Mouse (Mus musculus) common myeloid progenitor, adult 5-6 weeks (primary cell): ENCODE measurements around the gene Tgm5. TPM values are rescaled to one million over a fixed set of nuclear protein-coding genes. Genes with fewer than 3 reads are reported as not detected.
"Not testable (repeated sequence)": the region's sequence is repeated elsewhere in the genome, so short reads cannot be mapped to it uniquely, and the experiment has no call there.

ENCODE experiments used
- ATAC-seq: replicated peaks from 2 replicates; pipeline ENCODE4 v1.8.0; 2016; ENCODE audit warnings: low read depth, mild to moderate bottlenecking, moderate TSS enrichment, inconsistent platforms; ENCODE audit not compliant: poor library complexity, severe bottlenecking
- total RNA-seq: library from RNA; stranded (forward); fragments of 200-1000, 187-1606 nt; gene quantifications from 2 replicates; pipeline ENCODE4 v1.2.3, GENCODE M21; 2017

The Tgm5 gene
- total RNA-seq, 1 experiment from 2014 or later: not detected

DNA sequence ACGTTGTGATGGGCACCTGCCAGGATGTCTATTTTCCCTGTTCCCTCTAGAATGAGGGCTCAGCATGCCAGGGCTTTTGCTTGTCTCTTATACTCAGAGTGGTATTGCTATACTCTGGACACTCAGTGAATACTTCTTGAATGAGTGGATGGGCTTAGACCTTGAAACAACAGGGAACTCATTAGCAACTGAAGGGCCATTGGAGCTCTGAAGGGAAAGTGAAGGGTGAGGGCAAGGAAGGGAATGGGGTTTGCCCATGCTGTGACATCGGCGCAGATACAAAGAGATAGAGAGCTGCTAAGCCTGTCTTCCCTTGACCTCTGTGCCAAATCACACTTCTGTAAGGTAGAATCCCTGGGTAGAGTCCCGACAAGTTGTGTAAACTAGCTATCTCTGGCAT lies 40.0 kb downstream of the Tgm5 start:
- ATAC-seq: no peak

DNA sequence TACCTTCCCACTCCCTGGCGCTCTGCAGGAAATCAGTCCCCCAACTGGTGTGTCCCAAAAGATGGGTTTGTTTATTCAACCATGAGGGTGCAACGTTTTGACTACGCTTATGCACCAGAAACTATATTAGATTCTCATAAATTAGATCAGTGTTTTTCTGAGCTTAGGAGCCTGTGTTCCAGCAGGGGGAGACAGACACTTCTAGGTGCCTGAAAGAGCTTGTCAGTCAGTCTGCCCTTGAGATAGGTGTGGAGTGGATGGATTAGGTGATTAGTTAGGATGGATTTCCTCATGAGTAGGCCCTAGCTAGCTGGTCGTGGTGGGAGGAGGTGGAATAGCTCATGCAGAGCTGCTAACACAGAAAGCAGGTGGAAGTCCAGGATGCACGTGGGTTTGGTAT lies 44.5 kb downstream of the Tgm5 start:
- peak; percentile 61; the same call in 1 of the 2 replicates for ATAC-seq

DNA sequence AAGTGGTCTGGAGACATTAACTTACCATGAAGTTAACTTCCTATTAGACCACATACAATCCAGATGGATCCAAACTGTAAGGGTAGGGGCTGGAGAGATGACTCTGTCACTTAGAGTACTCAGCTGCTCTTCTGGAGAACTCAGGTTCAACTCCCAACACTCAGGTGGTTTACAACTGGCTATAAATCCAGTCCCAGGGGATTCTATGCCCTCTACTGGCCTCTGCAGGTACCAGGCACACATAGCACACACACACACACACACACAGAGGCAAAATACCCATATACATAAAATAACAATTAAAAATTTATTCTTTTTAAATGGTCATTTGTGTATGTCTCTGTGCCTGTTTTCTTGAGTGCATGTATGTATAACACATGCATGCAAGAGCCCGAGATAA lies 46.3 kb downstream of the Tgm5 start:
- ATAC-seq: no peak

DNA sequence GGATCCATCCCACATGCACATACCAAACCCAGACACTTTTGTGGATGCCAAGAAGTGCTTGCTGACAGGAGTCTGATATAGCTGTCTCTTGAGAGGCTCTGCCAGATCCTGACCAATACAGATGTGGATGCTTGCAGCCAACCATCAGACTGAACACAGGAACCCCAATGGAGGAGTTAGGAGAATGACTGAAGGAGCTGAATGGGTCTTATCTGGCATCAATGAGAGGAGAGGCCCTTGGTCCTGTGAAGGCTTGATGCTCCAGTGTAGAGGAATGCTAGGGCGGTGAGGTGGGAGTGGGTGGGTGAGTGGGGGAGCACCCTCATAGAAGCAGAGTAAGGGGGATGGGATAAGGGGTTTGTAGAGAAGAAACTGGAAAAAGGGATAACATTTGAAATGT lies 46.8 kb downstream of the Tgm5 start:
- ATAC-seq: not testable (repeated sequence)

DNA sequence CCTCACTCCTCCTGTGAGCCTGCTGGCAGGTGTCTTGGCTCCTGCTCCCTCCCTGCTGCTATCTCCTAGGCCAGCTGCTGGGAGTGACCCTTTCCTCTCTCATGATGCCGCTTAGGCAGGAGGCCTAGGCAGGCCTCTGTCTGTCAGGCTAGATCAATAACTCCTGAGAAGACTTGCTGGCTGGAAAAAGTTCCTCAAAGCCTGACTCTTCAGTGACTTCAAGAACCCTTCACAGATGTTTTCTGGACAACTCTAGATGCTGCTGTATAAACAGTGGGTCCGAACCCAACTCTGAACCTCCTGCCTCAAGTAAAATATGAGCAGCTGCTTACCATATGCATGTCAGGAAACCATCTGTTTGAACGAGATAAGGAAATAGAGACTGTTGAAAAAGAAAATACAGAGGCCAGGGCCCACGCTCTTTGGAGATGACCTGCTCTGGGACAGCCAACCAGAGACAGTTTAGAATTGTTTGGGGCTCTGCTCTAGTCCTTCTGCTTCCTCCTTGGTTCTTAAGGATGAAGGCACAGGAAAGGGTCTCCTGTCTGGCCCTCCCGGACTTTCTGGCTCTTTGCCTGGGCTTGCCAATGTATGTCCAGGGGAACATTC lies 48.8 kb downstream of the Tgm5 start, which contains the start of gene Epb42:
Gene Epb42 (minus strand): TSS at position 340 of the 609 bp plus-strand sequence.
- ATAC-seq: peak; percentile 81

DNA sequence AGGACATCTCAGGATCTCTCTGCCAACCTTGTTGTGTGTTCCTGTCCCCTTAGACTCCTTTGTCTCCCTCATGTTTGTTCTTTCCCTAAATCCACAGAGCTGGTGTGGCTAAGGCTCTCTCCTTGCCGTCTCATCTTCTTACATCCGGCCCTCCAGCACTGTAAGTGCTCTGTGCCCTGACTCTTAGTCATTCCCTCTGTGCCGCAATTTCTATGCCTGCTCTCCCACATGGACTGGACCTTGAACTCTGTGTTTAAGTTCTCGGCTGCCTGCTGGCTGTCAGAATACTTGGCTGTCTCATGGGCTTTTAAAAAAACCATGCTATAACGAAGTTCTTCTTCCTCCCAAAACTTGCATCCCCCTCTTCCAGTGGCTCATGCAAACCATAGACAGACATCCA lies 62.7 kb downstream of the Tgm5 start:
- no peak for ATAC-seq

DNA sequence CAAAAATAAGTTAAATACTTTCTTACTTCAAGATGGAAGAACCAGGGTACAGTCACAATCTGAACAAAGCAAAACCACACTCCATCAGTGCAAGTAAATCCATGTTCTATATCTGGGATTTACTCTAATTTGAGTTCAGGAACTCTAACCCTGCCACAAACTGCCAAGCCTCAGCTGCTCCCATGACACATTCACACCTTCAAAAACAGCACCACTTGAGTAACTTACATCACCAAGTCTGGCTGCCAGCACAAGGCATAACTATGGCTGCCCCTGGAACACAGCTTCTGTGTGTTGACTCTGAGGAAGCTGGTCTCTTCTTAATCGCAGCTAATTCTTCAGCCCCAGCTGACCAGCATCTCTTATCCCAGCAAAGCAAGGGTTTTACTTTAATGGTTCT lies 68.5 kb downstream of the Tgm5 start:
- no peak for ATAC-seq

DNA sequence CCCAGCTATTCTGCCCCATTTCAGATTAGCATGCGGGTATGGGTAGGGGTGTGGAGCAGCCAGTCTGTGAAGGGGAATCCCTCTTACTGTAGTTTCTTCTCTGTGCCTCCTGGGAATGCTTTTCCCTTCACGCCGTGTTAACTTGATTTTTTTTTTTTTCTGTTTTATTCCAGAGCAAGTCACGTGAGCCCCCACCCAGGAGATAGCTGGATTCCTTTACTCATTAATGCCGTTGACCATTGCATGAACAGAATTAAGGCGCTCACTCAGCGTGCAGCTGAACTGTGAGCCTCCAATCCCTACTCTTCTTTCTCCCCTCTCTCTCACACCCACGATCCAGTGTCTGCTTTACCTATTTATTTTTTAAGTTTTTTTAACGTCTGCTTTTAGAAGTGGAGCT lies 69.4 kb downstream of the Tgm5 start:
- ATAC-seq: no peak

DNA sequence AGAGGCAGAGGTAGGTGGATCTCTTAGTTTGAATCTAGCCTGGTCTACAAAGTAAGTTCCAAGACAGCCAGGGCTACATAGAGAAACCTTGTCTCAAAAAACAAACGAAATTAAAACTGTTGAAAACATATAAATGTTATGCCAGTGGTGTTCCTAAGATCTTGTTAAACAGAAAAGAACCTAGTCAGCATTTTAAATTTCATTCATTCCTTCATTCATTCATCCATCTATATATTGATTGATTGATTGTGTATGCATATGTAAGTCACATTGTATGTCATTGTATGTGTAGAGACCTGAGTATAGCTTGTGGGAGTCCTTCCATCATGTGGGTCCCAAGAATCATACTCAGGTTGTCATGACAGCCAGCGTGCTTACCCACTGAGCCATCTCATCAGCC lies 70.1 kb downstream of the Tgm5 start:
- ATAC-seq: no peak

DNA sequence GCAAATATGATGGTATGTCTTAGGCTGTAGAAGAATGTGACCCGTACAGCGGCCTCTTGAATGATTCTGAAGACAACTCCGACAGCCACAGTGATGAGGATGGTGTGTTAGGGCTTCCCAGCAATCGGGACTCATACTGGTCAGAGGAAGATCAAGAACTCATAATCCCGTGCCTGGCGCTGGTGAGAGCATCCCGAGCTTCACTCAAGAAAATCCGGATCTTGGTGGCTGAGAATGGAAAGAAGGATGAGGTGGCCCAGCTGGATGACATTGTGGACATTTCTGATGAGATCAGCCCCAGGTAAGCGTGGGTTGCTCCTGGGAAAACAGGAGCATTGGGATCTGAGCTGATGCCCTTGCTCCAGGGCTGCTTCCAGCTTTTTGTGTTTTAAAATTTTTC lies 73.0 kb downstream of the Tgm5 start:
- ATAC-seq: no peak

DNA sequence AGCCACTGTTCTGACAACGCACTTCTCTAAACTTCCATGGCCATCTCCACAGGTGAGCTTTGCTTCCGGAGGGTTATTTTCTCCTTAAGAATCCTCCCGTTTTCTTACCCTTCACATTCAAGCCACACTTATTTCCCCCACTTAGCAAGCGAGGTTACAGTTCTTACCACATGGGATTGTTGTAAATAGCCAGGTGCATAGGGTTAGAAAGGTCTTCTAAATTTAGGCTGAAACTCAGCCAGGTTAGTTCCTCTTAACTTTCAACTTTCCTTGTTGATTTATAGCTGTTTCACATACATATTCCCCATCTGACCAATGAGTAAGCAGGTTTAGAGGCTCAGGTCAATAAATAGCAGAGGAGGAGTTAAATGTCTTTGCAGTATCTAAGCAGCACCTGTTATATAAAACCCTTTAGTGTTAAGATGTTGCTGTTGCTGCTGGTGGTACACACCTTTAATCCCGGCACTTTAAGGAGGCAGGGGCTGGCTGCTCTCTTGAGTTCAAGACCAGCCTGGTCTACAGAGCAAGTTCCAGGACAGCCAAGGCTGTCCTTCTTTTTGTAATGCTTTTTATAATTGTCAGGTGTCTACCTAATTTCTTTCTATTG lies 76.5 kb downstream of the Tgm5 start:
- no peak for ATAC-seq

DNA sequence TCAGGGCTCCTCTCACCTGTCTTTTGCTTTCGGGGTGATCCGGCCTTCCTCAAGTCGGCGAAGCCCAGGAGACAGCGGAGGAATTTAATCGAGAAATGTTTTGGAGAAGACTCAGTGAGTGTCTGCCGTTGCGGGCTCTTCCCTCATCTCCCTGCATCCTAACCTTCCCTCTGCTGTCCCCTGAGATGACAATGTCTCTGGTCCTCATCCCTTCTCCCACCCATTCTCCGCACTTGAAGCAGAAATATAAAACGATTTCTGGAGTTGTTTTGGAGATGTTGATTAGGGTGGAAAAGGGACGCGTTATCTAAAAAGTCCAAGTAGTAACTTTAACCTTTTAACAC lies 77.0 kb downstream of the Tgm5 start:
- 0 out of 2 replicates have a peak, but pooled peaks have one; percentile 6 for ATAC-seq

DNA sequence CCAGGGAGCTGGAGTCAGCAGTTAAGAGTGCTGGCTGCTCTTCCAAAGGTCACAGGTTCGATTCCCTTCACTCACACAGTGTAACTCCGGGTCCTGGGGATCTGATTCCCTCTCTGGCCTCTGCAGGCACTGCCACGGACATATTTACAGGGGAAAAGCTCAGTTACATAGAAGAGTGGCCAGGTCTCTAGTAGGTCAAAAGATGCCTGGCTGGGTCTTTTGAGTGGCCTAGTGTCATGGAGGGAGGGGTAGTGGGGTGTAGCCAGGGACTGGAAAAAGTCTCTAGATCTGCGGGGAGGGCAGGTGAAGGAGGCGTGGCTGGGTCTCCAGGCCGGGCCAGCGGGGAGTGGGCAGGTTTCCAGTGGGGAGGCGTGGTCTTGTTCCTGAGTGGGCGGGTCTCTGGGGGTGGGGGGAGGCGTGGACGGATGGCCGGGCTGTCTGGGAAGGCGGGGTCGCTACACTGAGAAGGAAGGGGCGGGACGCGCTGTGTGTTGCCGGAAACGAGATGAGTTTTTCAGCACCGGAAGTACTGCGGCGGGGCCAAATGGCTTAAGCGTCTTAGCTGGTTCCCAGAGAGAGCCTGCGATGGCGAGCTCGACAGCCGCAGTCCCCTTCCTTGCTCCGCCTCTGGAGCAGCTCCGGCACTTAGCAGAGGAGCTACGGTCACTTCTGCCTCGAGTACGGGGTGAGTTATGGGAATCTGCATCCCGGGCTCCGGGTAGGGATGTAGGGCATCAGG lies 77.5 kb downstream of the Tgm5 start, which contains the start of gene Ccndbp1:
Gene Ccndbp1 (plus strand): TSS at position 479 of the 739 bp plus-strand sequence.
- ATAC-seq: peak; percentile 96

DNA sequence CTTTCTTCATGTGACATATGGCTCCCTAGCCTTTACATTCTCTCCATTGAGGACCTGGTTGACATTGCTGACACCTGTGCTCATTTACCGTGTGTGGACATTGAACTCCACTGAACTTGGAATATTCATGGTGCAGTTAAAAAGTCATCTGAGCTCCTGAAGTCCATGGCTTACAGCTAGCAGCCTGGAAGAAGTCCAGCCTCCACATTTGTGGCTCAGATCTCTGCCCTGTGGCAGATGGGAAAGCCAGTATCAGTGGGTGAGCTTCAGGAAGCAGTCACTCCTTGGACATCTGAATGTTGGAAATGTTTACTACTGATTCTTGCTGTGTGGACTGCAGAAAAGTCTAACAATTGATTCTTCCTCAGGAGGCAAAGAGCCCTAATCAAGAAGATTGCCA lies 78.7 kb downstream of the Tgm5 start:
- no peak for ATAC-seq

DNA sequence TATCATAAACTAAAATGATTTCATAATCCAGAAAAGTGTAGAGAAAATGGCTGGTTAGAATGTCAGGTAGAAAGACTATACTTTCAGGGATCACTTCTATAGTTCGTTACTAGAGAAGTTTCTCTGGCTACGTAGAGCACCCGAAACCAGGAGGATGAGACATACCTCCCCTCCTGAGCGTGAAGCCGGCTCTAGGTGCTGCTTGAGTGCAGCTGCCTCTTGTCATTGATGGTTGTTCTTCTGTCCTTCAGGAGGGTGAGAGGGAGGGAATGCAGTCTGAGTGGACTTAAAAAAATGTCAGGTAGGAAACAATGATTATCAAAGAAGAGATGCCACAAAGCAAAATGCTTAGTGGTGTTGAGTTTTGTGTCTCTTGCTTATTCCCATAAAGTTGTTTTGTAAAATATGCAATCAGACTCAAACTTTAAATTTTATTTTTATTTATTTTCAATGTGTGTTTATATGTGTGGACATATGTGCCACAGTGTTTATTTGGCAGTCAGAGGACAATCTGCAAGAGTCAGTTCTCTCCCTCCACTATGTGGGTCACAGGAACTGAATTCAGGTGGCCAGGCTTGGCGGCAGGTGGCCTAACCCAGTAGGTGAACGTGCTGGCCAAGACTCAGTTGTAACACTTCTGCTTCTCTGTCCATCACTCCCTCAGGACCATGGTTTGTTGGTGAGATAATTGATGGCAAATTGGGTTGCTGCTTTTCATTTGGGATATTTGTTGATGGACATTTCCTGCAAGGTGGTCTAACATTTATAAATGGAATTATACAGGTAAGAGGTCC lies 81.4 kb downstream of the Tgm5 start:
- ATAC-seq: no peak

DNA sequence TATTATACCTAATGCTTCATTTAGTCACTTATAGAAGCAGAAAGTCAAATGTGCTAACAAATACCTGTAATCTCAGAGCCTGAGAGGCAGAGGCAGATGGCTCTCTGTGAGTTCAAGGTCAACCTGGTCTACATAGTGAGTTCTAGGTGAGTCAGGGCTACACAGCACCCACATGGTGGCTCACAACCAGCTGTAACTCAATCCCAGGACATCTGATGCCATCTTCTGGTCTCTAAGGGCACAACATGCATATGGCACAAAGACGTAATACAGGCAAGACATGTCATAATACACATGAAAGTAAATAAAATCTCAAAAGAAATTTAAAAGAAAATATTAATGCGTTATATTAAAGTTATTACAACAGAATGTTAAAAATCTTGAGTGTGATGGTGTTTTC lies 82.1 kb downstream of the Tgm5 start:
- no peak for ATAC-seq

DNA sequence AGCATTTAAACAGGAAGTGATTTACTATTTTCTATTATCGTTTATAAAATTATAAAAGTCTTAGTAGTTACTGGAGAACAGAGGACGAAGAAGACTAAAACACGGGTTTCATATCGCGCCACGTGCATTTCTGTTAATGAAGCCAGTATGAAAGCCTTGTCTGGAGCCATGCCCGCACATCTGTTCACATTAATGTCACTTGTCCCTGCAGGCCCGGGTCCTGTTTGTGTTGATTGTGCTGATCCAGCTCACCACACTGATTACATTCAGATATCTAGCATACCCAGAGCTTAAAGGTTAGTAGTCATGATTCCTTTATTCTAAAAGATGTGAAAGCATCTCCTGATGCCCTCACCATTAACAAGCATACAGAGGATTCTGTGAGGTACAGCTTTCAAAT lies 86.8 kb downstream of the Tgm5 start:
- no peak for ATAC-seq

DNA sequence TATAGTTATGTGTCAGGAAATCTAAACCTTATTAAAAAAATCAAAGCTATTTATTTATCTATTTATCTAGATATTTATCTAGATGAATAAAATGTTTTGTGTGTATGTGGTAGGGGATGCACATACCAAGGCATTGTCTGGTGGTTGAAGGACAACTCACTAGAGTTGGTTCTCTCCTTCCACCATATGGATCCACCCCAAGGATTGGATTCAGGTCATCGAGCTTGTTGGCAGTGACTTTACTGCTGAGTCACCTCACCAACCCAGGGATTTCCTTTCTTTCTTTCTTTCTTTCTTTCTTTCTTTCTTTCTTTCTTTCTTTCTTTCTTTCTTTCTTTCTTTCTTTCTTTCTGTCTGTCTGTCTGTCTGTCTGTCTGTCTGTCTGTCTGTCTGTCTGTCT lies 89.0 kb downstream of the Tgm5 start:
- not testable (repeated sequence) for ATAC-seq
